Mouse (Mus musculus): Measurements from ENCODE around the gene Tagln.

Tagln gene

GRCm38 (mm10) chr9:45935628-45936210 lies at the start of gene Tagln:
Gene Tagln (minus strand): TSS chr9:45936058.
- DNase-seq (ENCODE audit: low read depth, low spot score), result peak; percentile 22

- no peak for DNase-seq (ENCODE audit: low read depth, low spot score)
Measured at GRCm38 (mm10) chr9:45985229-45985567, 49.3 kb upstream of the Tagln start.

GRCm38 (mm10) chr9:45984409-45985228 lies 48.8 kb upstream of the Tagln start:
- DNase-seq (ENCODE audit: low read depth, low spot score), result peak; percentile 80

GRCm38 (mm10) chr9:45983676-45984408 lies 48.0 kb upstream of the Tagln start:
- DNase-seq (ENCODE audit: low read depth, low spot score), result no peak

- no peak for DNase-seq (ENCODE audit: low read depth, low spot score)
Measured at GRCm38 (mm10) chr9:45981331-45981730, 45.5 kb upstream of the Tagln start.

GRCm38 (mm10) chr9:45980611-45981010 lies 44.8 kb upstream of the Tagln start:
- DNase-seq (ENCODE audit: low read depth, low spot score), result no peak

- DNase-seq (ENCODE audit: low read depth, low spot score), result no peak
Measured at GRCm38 (mm10) chr9:45979778-45980177, 43.9 kb upstream of the Tagln start.

- no peak for DNase-seq (ENCODE audit: low read depth, low spot score)
Measured at GRCm38 (mm10) chr9:45976884-45977283, 41.0 kb upstream of the Tagln start.

GRCm38 (mm10) chr9:45963577-45963976 lies 27.7 kb upstream of the Tagln start:
- no peak for DNase-seq (ENCODE audit: low read depth, low spot score)

GRCm38 (mm10) chr9:45961855-45962254 lies 26.0 kb upstream of the Tagln start:
- no peak for DNase-seq (ENCODE audit: low read depth, low spot score)

GRCm38 (mm10) chr9:45959661-45960060 lies 23.8 kb upstream of the Tagln start:
- DNase-seq (ENCODE audit: low read depth, low spot score), result no peak

- no peak for DNase-seq (ENCODE audit: low read depth, low spot score)
Measured at GRCm38 (mm10) chr9:45958851-45959250, 23.0 kb upstream of the Tagln start.

GRCm38 (mm10) chr9:45958023-45958670 lies 22.3 kb upstream of the Tagln start:
- DNase-seq (ENCODE audit: low read depth, low spot score), result no peak

- DNase-seq (ENCODE audit: low read depth, low spot score), result peak; percentile 87
Measured at GRCm38 (mm10) chr9:45955107-45955963, 19.5 kb upstream of the Tagln start, which contains the start of gene Sidt2. Gene Sidt2 (minus strand): TSS chr9:45955258.

- peak; percentile 27 for DNase-seq (ENCODE audit: low read depth, low spot score)
Measured at GRCm38 (mm10) chr9:45954294-45955106, 18.6 kb upstream of the Tagln start.

- no peak for DNase-seq (ENCODE audit: low read depth, low spot score)
Measured at GRCm38 (mm10) chr9:45953511-45954293, 17.8 kb upstream of the Tagln start.

GRCm38 (mm10) chr9:45952890-45953289 lies 17.0 kb upstream of the Tagln start:
- no peak for DNase-seq (ENCODE audit: low read depth, low spot score)

- DNase-seq (ENCODE audit: low read depth, low spot score), result no peak
Measured at GRCm38 (mm10) chr9:45952057-45952456, 16.2 kb upstream of the Tagln start.

- no peak for DNase-seq (ENCODE audit: low read depth, low spot score)
Measured at GRCm38 (mm10) chr9:45946872-45947183, 11.0 kb upstream of the Tagln start.

Measured in embryo, embryonic 11.5 days (tissue).